Mouse (Mus musculus): ENCODE data around the gene Trim44. TPM values are rescaled to one million over a fixed set of nuclear protein-coding genes. Genes with fewer than 3 reads are reported as not detected.

The Trim44 gene
- polyA plus RNA-seq (2016; fragmentation: Nextera tagmentation; extraction: Ambion mirVana) = 23.6 TPM in 2 replicates

- no peak within 1 kb of the TSS for H3K27ac ChIP-seq
- H3K36me3 ChIP-seq = no peaks in the 10 kb centered on the region
- H3K4me3 ChIP-seq = no peak within 1 kb of the TSS
- no peaks in the 10 kb centered on the region for H3K27me3 ChIP-seq (ENCODE audit: insufficient read depth, poor library complexity, severe bottlenecking)
- no peaks in the 10 kb centered on the region for H3K9me3 ChIP-seq
- no peak for DNase-seq (ENCODE audit: low spot score)
- 41% methylated on average over 14 of the region's 14 CpGs for WGBS
- H3K4me1 ChIP-seq = peaks cover 13% of the 10 kb centered on the region
Observed at GRCm38 (mm10) chr2:102407363-102408184, at the start of gene Trim44. TSS of gene Trim44 (minus strand) at chr2:102407828.

- Histone ChIP-seq H3K4me1 (peaks cover 20% of the 10 kb centered on the region), H3K36me3 (no peaks in the 10 kb centered on the region), H3K4me3 (no peak overlapping the region), H3K27ac (no peak overlapping the region), H3K27me3 (ENCODE audit: insufficient read depth, poor library complexity, severe bottlenecking) (peaks cover 48% of the 10 kb centered on the region), H3K9me3 (no peaks in the 10 kb centered on the region)
- DNase-seq (ENCODE audit: low spot score) = no peak
- 72% methylated on average over 1 of the region's 1 CpGs for WGBS
Observed at GRCm38 (mm10) chr2:102455126-102455525, 47.5 kb upstream of the Trim44 start.

GRCm38 (mm10) chr2:102453447-102453846 is 45.8 kb upstream of the Trim44 start:
- DNase-seq (ENCODE audit: low spot score) = no peak
- Histone ChIP-seq H3K9me3 (no peaks in the 10 kb centered on the region), H3K27me3 (ENCODE audit: insufficient read depth, poor library complexity, severe bottlenecking) (peaks cover 35% of the 10 kb centered on the region)

GRCm38 (mm10) chr2:102451671-102452549 is 44.3 kb upstream of the Trim44 start, which contains the start of gene Fjx1:
TSS of gene Fjx1 (minus strand) at chr2:102452499.
- Histone ChIP-seq H3K27me3 (ENCODE audit: insufficient read depth, poor library complexity, severe bottlenecking) (peaks cover 22% of the 10 kb centered on the region), H3K9me3 (no peaks in the 10 kb centered on the region), H3K4me1 (peaks cover 28% of the 10 kb centered on the region), H3K36me3 (no peaks in the 10 kb centered on the region), H3K27ac (peak within 1 kb of the TSS; percentile 90), H3K4me3 (peak within 1 kb of the TSS; percentile 82)
- 1% methylated on average over 45 of the region's 49 CpGs for WGBS
- DNase-seq (ENCODE audit: low spot score) = peak; percentile 82

More at GRCm38 (mm10) chr2:102453447-102453846, 45.8 kb upstream of the Trim44 start:
- H3K4me3 ChIP-seq = no peak overlapping the region
- H3K36me3 ChIP-seq = no peaks in the 10 kb centered on the region
- 43% methylated on average over 3 of the region's 3 CpGs for WGBS
- peaks cover 28% of the 10 kb centered on the region for H3K4me1 ChIP-seq
- H3K27ac ChIP-seq = no peak overlapping the region

DNA sequence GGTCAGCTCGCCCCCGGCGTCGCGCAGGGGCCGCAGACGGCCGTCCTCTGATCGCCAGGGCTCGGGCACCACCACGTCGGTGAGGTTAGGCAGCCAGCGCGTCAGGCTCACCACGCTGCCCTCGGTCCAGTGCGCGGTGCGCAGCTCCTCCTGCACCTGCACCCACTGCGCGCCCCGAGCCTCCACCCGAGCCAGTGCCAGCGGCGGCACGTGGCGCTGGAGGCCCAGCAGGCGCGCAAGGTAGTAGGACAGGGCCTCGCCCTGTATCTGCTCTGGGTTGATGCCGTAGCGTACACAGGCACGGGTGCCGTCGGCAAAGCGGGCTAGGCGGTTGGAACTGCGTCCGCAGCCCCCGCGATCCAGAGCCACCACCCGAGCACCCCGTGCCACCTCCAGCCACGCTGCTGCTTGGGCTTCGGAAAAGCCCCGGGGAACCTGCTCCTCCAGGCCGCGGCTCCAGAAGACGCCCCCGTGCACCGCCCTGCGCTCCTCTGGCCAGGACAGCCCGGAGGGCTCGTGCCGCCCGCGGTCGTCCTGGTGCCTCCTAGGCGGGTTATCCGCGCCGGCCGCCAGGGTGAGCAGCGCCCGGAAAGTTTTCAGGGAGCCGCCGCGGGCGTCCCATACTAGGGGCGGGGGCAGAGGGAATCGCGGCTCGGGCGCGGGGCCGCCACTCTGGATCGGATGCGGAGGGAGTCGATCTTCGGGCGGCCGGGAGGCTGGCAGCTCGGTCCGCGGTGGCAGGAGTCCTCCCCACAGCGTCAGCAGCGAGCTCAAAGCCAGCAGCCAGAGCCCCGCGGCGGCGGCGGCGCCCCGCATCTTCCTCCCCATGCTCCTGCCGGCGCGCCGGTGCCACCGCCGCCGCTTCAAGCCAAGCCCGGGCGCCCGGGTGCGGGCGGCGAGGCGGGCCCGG is 43.4 kb upstream of the Trim44 start:
- H3K4me1 ChIP-seq = peaks cover 28% of the 10 kb centered on the region
- DNase-seq (ENCODE audit: low spot score) = peak; percentile 76
- H3K36me3 ChIP-seq = no peaks in the 10 kb centered on the region
- no peaks in the 10 kb centered on the region for H3K9me3 ChIP-seq
- H3K27me3 ChIP-seq (ENCODE audit: insufficient read depth, poor library complexity, severe bottlenecking) = peaks cover 13% of the 10 kb centered on the region
- peak overlapping the region; percentile 82 for H3K4me3 ChIP-seq
- peak overlapping the region; percentile 90 for H3K27ac ChIP-seq
- WGBS = under 1% methylated on average over 109 of the region's 109 CpGs

DNA sequence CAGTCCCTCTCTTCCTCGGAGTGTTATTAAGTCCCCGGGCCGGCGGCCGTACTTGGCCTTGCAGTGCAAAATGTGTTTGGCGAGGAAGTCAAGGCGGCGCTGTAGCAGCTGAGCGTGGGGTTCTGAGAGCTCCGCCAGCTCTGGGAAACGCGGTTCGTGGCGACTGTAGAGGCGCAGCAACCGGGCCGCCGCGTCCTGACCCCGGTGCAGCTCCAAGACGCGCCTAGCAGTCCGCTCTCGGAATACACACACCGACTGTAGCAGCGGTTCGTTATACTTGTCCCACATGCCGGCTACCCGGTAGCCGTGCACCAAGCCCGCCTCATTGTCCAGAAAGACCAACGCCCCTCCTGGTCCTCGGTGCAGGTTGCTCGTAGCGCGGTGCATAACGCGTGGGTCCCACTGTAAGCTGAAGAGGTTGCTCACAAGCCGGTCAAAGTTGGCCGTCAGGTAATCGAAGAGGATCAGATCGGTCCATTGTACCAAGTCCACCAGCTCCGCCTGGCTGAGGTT is 42.7 kb upstream of the Trim44 start:
- WGBS = under 1% methylated on average over 43 of the region's 43 CpGs

GRCm38 (mm10) chr2:102449630-102450247 is 42.1 kb upstream of the Trim44 start:
- peak overlapping the region; percentile 90 for H3K27ac ChIP-seq
- H3K4me1 ChIP-seq = peaks cover 28% of the 10 kb centered on the region
- H3K4me3 ChIP-seq = peak overlapping the region; percentile 82
- H3K27me3 ChIP-seq (ENCODE audit: insufficient read depth, poor library complexity, severe bottlenecking) = peaks cover 5% of the 10 kb centered on the region; the same call in 1 of the 2 replicates
- WGBS = 1% methylated on average over 17 of the region's 17 CpGs
- no peaks in the 10 kb centered on the region for H3K36me3 ChIP-seq
- DNase-seq (ENCODE audit: low spot score) = peak; percentile 79
- no peaks in the 10 kb centered on the region for H3K9me3 ChIP-seq

More for the DNA sequence above, 42.7 kb upstream of the Trim44 start:
- Histone ChIP-seq H3K36me3 (no peaks in the 10 kb centered on the region), H3K4me3 (peak overlapping the region; percentile 82), H3K27me3 (ENCODE audit: insufficient read depth, poor library complexity, severe bottlenecking) (peaks cover 6% of the 10 kb centered on the region; the same call in 1 of the 2 replicates), H3K27ac (peak overlapping the region; percentile 90), H3K9me3 (no peaks in the 10 kb centered on the region), H3K4me1 (peaks cover 28% of the 10 kb centered on the region)
- peak; percentile 84 for DNase-seq (ENCODE audit: low spot score)

DNA sequence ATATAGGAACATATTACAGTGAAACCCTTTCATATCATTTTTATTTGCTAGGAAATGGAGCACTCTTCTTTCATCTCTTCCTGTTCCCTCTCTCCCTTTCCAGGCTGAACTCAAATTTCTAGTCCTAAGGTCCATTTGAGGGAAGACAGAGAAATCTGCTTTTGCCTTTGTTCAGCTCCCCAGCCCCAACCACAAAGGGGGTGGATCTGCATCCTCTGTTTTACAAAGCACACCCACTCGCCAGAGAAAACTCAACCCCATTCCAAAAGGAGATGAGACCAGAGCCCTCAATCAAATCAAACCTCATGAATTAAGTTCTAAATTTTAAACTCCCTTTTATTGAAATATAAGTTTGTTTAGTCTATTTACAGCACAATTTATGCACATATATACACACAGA is 41.4 kb upstream of the Trim44 start:
- Histone ChIP-seq H3K27ac (no peak overlapping the region), H3K9me3 (no peaks in the 10 kb centered on the region), H3K4me3 (no peak overlapping the region), H3K4me1 (peaks cover 28% of the 10 kb centered on the region), H3K36me3 (no peaks in the 10 kb centered on the region), H3K27me3 (ENCODE audit: insufficient read depth, poor library complexity, severe bottlenecking) (no peaks in the 10 kb centered on the region; the same call in 1 of the 2 replicates)
- no peak for DNase-seq (ENCODE audit: low spot score)
- 62% methylated on average over 1 of the region's 1 CpGs for WGBS

- no peak overlapping the region for H3K27ac ChIP-seq
- H3K27me3 ChIP-seq (ENCODE audit: insufficient read depth, poor library complexity, severe bottlenecking) = no peaks in the 10 kb centered on the region
- 88% methylated on average over 7 of the region's 7 CpGs for WGBS
- no peak overlapping the region for H3K4me3 ChIP-seq
- H3K36me3 ChIP-seq = no peaks in the 10 kb centered on the region
- no peak for DNase-seq (ENCODE audit: low spot score)
- peaks cover 28% of the 10 kb centered on the region for H3K4me1 ChIP-seq
- H3K9me3 ChIP-seq = no peaks in the 10 kb centered on the region
Observed at GRCm38 (mm10) chr2:102447831-102448230, 40.2 kb upstream of the Trim44 start.

DNA sequence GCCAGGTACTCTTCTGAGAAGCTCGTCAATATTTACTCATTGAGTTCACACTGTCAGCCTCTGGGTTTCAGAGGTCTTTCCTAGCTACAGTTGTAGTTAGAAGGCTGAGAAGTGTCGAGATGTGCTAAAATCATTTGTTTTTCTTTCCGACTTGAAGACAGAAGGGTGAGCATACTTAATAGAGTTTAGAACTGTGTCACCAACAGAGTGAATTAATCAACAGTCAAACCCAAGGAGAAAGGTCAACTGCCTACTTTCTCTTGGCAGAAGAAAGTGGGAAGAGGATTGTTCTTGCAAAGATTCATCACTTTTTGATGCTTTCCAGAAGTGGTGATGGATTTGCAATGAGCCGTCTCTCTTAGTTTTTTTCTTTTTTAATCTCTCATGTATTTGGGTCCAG is 39.2 kb upstream of the Trim44 start:
- no peak for DNase-seq (ENCODE audit: low spot score)
- WGBS = 70% methylated on average over 4 of the region's 4 CpGs
- Histone ChIP-seq H3K4me1 (peaks cover 23% of the 10 kb centered on the region), H3K36me3 (no peaks in the 10 kb centered on the region), H3K9me3 (no peaks in the 10 kb centered on the region), H3K4me3 (no peak overlapping the region), H3K27ac (no peak overlapping the region), H3K27me3 (ENCODE audit: insufficient read depth, poor library complexity, severe bottlenecking) (no peaks in the 10 kb centered on the region)

DNA sequence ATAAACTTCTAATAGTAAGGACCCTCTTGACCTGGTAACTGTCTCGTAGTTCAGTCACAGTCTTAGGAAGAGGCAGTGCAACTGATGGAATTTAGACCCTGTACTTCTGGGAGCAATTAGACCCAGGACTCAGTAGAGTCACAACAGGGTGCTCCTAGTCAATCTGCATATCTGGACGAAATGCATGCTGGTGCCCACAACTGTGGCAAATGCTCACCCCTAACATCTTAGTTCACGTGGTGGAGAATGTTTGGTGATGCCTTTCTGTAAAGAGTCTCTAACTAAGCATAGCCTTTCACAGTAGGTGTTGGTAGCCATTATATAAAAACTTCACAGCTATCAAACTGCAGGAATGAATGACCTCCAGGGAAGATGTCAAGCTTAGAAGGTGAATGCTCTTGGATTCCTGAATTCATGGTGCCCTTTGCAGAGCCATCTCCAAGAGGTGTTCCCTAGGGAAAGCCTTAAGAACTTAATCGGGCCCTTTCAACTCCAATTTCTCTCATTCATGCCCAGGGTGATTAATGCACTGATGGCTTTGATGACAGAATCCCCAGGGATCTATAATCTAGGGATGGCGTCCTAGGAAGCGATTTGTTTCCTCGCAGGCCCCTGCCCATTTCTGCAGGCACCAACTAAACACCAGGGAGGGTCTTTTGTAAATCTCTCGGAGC is 29.9 kb upstream of the Trim44 start:
- Histone ChIP-seq H3K36me3 (no peaks in the 10 kb centered on the region), H3K4me1 (no peaks in the 10 kb centered on the region), H3K27ac (no peak overlapping the region), H3K4me3 (no peak overlapping the region), H3K27me3 (ENCODE audit: insufficient read depth, poor library complexity, severe bottlenecking) (0 out of 2 replicates have a peak, but pooled peaks cover 6% of the 10 kb centered on the region), H3K9me3 (no peaks in the 10 kb centered on the region)
- no peak for DNase-seq (ENCODE audit: low spot score)
- 57% methylated on average over 8 of the region's 8 CpGs for WGBS

Measured in heart, embryonic 10.5 days (tissue).